Mouse (Mus musculus) CH12F3 (cell line): ENCODE results near the gene Adgrf1.
"Not testable (repeated sequence)": the region's sequence is repeated elsewhere in the genome, so short reads cannot be mapped to it uniquely, and the experiment has no call there.

Source experiments
- in situ Hi-C: fragments of 300-500 bp; cut with MboI; formaldehyde crosslinking; loops from 2 replicates; pipeline ENCODE4 v1.14.3; 2020; ENCODE audit warnings: low sequenced_read_pairs

Adgrf1 gene

DNA sequence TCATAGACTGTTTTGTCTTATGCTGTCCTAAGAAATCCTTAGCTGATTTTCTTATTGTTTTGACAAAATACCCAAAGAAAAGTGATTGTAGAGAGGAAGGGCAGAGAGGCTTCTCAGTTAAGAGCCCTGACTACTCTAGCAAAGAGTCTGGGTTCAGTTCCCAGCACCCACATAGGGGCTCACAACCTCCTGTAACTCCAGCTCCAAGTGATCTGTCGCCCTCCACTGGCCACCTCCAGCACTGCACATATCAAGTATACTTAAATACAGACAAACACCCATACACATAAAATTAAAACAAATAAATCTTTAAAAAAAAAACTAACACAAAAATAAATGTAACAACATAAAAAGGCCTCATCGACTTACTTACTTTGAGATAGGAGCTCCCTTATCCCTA is 3.5 kb upstream of the Adgrf1 start:
- in situ Hi-C loops = no loop called here

- in situ Hi-C loops = no loop called here
Observed at GRCm38 (mm10) chr17:43267046-43267749, 2.9 kb upstream of the Adgrf1 start.

- in situ Hi-C loops = no loop called here
Observed at GRCm38 (mm10) chr17:43276220-43276619, 6.1 kb downstream of the Adgrf1 start.

GRCm38 (mm10) chr17:43277223-43277622 is 7.1 kb downstream of the Adgrf1 start:
- in situ Hi-C loops = no loop called here

- in situ Hi-C loops = no loop called here
Observed at GRCm38 (mm10) chr17:43279671-43280070, 9.5 kb downstream of the Adgrf1 start.

DNA sequence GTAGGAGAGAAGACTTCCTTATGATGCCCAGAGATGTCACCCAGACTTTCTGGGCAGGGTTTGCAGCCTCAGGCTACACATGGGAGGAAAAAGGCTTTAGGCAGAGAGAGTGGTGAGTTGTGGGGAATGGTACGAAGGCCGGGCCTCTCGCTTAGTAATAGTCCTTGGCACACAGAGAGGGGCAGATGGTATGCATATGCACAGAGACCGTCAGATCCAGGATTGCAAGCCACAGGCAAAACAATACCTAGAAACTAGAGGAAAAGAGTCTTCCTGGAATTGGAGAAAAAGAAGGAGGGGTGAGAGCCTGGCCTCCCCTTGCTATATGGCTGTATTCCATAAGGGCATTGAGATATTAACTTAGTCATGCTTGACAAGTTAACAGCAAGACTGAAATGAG is 12.2 kb downstream of the Adgrf1 start:
- in situ Hi-C loops = no loop called here

DNA sequence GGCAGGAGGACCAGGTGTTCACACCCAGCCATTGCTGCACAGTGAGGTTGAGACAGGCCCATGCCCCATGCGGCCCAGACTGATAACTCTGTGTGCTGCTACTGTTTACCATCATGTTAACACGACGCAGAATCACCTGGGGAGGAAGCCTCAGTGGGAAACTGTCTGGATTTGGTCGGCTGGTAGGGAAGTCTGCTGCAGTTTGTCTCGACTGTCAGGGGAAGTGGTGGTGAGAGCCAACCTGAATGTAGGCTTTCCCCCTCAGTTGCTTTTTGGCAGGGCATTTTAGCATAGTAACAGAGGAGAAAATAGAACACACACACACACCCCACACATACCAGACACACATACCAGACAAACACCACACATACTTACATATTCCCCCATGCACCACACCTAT is 12.7 kb downstream of the Adgrf1 start:
- in situ Hi-C loops = no loop called here

DNA sequence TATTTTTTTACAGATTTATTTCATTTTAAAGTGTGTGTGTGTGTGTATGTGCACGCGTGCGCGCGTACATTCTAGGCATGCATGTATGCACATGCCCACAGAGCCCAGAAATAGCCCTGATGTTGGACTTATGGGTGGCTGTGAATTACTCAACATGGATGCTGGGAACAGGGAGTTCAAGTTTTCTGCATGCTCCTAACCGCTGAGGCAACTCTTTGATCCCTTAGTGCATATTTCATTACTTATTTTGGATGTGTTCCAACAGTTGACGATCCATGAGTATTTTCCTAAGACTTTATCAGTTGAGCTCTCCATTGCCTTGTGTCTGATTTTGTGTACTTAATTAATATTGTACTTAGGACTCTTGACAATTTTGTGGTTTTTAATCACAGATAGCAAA is 29.4 kb downstream of the Adgrf1 start:
- in situ Hi-C loops = no loop called here

- in situ Hi-C loops = no loop called here
Observed at GRCm38 (mm10) chr17:43325986-43326671, 56.0 kb downstream of the Adgrf1 start.

DNA sequence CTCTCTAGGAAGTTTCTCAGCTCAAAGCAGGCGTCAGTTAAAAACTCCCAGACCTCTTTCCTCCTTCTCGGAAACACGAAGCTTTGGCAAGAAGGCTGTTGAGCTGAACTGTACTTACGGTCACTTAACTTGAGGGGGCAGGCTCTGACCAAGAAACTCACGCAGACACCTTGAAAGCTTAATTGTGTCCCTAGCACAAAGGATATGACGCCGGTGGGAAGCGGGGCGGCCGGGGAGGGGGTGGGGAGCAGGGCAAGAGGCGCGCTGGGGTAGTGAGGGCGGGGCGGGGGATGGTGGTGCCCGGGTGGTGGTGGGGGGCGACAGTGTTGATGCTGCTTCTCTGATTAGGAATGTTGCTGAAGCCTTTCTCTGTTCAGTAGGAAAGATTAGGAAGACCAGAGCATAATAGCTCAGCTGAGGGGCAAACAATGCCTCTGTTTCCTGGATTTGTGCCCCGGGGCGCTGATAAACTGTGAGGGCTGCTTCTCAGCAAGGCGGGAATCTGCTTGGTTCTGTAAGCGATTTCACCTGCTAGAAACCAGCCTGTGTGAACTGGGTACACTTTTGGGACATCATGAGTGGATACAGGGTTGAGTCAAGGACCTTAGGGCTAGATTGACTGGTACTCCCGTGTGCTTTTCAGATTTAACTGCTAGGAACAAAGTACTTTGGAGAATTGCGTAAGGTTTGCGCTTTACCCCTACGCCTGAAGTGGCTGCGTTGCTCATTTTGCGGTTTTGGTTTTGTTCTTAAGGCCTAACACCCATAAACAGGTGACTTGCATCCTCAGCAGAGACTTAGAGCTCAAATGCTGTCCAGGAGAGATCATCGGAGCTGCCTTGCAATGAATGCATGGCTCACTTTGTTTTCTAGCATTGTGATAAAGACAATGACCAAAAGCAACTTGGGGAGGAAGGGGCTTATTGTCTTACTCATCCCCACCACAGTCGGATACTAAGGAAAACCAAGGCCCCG is 56.9 kb downstream of the Adgrf1 start:
- in situ Hi-C loops = no loop called here

GRCm38 (mm10) chr17:43327810-43328209 is 57.7 kb downstream of the Adgrf1 start:
- in situ Hi-C loops = no loop called here

DNA sequence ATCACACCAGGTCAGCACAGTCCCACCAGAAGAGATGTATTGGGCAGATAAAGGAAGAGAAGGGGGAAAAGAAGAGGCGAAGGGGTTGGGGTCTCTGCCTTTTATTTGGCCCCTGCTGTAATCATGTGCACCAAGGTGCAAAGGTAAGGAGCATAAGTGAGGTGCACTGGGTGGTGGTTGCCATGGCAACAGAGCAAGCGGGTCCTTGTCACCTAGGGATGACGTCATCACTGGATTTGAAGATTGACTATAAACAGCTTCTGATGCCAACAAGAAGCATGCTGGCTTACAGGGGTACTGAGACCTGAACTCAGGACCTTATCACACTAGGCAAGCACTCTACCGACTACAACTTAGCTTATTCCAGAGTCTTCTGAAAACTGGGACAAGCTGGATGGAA is 59.1 kb downstream of the Adgrf1 start:
- in situ Hi-C loops = no loop called here

DNA sequence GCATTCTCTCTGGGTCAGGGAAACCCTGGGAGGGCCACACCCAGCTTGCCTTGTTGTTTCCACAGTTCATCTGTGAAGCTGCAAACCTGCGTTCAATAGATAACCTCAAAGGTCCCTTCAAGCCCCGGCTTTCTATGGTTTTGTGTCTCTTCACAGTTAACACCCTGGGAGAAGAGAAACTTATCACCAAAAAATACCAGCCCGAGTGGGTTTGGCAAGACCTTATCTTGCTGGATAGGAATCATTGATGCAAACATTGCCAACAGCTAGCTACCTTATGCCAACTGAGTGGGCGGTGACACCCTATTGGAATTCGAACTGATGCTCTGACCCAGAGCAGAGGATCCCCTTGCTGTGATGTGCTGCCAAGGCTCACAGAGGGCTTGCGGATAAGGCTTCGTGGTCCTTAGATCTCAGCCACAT is 59.6 kb downstream of the Adgrf1 start:
- in situ Hi-C loops = no loop called here

DNA sequence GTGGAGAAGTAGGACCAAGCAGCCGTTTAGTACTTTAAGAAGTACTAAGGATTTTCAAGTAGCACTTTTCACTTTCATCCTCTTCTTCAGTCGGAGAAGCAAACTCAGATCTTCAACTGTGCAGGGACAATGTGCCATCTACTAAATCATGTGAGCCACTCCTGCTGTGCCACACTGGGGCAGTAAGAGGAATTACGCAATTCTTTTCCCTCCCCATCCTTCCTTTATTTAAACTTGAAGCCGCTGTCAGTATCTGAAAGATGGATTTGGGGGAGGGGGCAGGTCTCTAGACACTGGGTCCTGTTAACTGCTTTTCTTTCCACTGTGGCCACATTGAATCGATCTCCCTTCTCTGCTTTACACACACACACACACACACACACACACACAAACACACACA is 62.6 kb downstream of the Adgrf1 start:
- in situ Hi-C loops = no loop called here

DNA sequence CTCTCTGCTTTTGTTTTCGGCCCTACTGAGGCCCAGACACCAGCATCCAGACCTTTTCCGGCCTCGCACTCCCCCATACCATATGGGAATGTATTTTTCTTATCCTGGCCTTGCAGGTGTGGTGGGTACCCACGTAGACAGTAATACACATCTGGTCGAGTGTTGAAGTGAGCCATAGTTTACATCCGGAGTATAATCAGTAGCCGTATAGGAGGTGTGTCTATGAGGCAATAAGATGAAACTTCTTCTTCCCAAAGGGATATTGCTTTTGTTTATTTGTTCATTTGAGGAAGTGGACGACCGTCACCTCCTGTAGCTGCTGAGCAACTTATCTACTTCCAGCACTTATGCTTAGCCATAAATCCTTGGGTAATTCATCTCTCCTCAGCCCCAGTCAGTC is 63.9 kb downstream of the Adgrf1 start:
- in situ Hi-C loops = no loop called here

DNA sequence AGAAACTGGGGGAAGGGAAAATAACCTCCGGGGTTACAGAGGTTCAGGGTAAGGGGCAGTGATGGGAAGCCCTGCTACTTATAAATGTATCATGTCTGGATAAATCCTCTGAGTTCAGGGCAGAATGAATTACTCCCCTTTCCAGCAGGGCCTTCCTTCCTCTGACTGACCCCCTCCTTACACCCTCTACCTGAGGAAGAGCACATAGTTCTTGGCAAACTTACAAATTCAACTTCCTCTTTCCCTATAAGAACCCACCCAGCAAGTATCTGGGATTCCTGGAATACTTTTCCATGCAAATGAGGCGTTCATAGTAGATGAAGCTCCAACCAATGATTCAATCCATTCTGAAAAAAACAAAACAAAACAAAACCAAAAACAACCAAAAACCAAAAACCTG is 67.5 kb downstream of the Adgrf1 start:
- in situ Hi-C loops = no loop called here

- in situ Hi-C loops = no loop called here
Observed at GRCm38 (mm10) chr17:43338279-43338678, 68.2 kb downstream of the Adgrf1 start.

DNA sequence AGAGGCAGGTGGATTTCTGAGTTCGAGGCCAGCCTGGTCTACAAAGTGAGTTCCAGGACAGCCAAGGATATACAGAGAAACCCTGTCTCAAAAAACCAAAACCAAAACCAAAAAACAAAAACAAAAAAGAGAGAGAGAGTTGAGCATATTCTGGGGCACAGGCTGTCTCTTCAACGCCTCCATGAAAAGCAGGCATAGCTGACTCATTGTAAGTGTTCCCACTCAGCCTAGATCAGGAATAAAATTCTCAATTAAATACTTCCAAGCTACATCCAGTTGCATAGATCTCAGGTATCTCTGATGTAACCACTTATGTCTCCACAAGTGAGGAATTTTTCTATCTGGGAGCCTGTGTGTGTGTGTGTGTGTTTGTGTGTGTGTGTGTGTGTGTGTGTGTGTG is 76.4 kb downstream of the Adgrf1 start:
- in situ Hi-C loops = not testable (repeated sequence)

DNA sequence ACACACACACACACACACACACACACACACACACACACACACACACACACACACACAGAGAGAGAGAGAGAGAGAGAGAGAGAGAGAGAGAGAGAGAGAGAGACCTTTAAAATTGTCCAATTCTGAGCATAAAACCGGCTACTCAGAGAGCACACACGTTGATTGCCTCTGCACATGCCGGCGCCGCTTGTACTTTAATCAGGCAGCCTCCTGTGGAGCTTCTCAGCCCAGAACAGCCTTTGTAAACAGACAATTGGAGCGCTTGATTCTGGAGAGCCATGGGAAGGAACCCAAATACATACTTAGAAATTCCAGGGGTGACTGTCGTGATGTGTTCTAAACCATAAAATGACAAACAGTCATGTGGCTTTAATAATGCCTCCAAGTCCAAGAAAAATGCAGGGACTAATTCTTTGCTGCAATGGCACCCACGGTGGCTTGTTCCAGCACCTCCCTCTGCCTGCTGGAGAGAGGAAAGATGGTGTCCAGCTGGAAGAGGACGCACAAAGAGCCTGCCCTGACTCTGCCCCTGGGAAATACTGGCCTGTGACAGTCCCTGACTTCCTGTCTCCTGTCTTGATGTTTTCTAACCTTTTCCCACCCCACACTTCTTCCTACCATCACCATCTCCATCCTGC is 87.9 kb downstream of the Adgrf1 start:
- in situ Hi-C loops = no loop called here

DNA sequence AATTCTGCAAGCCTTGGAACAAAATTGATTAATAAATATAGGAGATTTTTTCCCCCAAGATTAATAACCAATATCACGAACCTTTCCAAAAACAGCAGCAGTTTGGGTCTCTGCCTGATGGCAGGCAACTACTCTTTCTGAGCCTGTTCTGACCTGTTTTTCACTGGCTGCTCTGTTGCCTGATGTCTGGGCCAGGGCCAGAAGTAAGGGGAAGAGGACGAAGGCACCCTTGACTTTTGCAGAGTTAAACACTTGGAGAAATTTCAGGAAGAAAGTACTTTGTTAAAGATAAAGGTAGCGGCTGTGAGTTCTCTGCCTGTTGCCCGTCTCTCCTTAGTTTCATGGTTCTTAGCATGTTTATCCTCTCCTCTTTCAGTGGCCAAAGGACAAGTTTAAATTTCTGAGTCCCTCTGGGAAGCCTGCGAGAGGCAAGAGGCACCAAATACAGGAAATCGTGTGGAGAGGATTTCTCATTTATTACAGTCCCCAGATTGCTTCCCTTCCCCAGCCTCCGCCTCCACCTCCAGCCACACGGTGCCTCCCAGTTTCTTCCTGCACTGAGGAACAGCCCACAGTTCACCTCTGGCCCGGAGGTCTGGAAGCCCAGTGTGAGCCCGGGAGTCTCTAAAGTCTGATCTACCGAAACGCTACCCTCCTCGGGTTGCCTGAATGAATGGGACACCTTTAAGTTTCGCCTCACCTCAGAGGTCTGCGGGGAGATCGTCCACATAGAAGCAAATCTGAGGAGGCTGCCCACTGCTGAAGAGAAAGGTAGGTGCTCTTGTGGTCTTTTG is 89.9 kb downstream of the Adgrf1 start, which contains the start of gene Adgrf5:
Adgrf5 (plus strand) TSS at position 626 of the 794 bp plus-strand sequence.
- in situ Hi-C loops = no loop called here
